Mouse (Mus musculus): ENCODE data around the gene Adamtsl2.

The Adamtsl2 gene

GRCm38 (mm10) chr2:27077655-27078244, 1.4 kb upstream of the Adamtsl2 start:
- DNase-seq, result no peak

GRCm38 (mm10) chr2:27078312-27078711, 867 bp upstream of the Adamtsl2 start:
- DNase-seq, result no peak

GRCm38 (mm10) chr2:27079649-27080048, 470 bp downstream of the Adamtsl2 start:
- peak; percentile 43 for DNase-seq

- peak; percentile 61 for DNase-seq
Measured at GRCm38 (mm10) chr2:27083761-27084475, 4.7 kb downstream of the Adamtsl2 start.

- DNase-seq, result no peak
Measured at GRCm38 (mm10) chr2:27084963-27085362, 5.8 kb downstream of the Adamtsl2 start.

GRCm38 (mm10) chr2:27085801-27086200, 6.6 kb downstream of the Adamtsl2 start:
- DNase-seq, result no peak

- DNase-seq, result no peak
Measured at GRCm38 (mm10) chr2:27086483-27087010, 7.4 kb downstream of the Adamtsl2 start.

- no peak for DNase-seq
Measured at GRCm38 (mm10) chr2:27087581-27087980, 8.4 kb downstream of the Adamtsl2 start.

GRCm38 (mm10) chr2:27088071-27088644, 9.0 kb downstream of the Adamtsl2 start:
- peak; percentile 83 for DNase-seq

- no peak for DNase-seq
Measured at GRCm38 (mm10) chr2:27088700-27089099, 9.5 kb downstream of the Adamtsl2 start.

GRCm38 (mm10) chr2:27089238-27089637, 10.1 kb downstream of the Adamtsl2 start:
- no peak for DNase-seq

- no peak for DNase-seq
Measured at GRCm38 (mm10) chr2:27095178-27095577, 16.0 kb downstream of the Adamtsl2 start.

- peak; percentile 21 for DNase-seq
Measured at GRCm38 (mm10) chr2:27096341-27096981, 17.3 kb downstream of the Adamtsl2 start.

GRCm38 (mm10) chr2:27097241-27097656, 18.1 kb downstream of the Adamtsl2 start:
- no peak for DNase-seq

GRCm38 (mm10) chr2:27097776-27098175, 18.6 kb downstream of the Adamtsl2 start:
- DNase-seq, result peak; percentile 35

- no peak for DNase-seq
Measured at GRCm38 (mm10) chr2:27103554-27103953, 24.4 kb downstream of the Adamtsl2 start.

- no peak for DNase-seq
Measured at GRCm38 (mm10) chr2:27106816-27107215, 27.6 kb downstream of the Adamtsl2 start.

GRCm38 (mm10) chr2:27108144-27108543, 29.0 kb downstream of the Adamtsl2 start:
- no peak for DNase-seq

- DNase-seq, result no peak
Measured at GRCm38 (mm10) chr2:27109052-27109451, 29.9 kb downstream of the Adamtsl2 start.

- DNase-seq, result no peak
Measured at GRCm38 (mm10) chr2:27112585-27112984, 33.4 kb downstream of the Adamtsl2 start.

GRCm38 (mm10) chr2:27114169-27114568, 35.0 kb downstream of the Adamtsl2 start:
- no peak for DNase-seq

- no peak for DNase-seq
Measured at GRCm38 (mm10) chr2:27118452-27118851, 39.3 kb downstream of the Adamtsl2 start.

- DNase-seq, result no peak
Measured at GRCm38 (mm10) chr2:27119766-27120165, 40.6 kb downstream of the Adamtsl2 start.
